Mouse (Mus musculus) bone marrow, adult 2 months (tissue): ENCODE results near the gene B230104I21Rik.

ENCODE experiments used
- CTCF ChIP-seq: fragments of 200-500 bp; IDR thresholded peaks from 2 replicates; pipeline ENCODE4 v1.5.1; 2011; ENCODE audit warnings: low read length, control low read depth; ENCODE audit not compliant: control insufficient read depth, insufficient read depth
- POLR2A ChIP-seq: fragments of 200-500 bp; IDR thresholded peaks from 2 replicates; pipeline ENCODE4 v1.6.1; 2011; ENCODE audit warnings: low read depth, mild to moderate bottlenecking, control low read depth, low read length, borderline replicate concordance; ENCODE audit not compliant: control insufficient read depth

DNA sequence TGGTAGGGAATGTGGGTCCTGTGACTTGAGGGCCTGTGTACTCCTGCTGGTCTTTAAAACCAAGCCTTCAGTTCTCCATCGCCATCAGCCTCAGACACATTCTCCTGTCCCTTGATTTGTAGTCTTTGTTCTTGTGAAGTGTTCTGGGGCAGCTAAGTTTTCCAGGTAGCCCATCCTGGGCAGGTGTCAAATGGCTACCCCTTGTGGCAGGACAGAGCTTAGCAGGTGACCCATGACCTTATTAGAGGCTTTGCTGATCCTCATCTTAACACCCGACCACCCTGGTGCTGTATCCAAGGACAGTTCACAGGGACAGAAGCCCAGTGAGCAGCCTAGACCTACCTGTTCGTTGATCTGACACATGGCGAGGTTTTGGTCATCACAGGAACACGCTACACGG is 30.9 kb downstream of the B230104I21Rik start:
- TF ChIP-seq CTCF: no peak
- no peak for TF ChIP-seq POLR2A
